Comparison of ENCODE assay signal across 8 mouse cellular contexts in genomic region chr7:35879755-35880304, GRCm38 (mm10).
DNase-seq lines count a peak whose midpoint lies in the region; ATAC-seq and TF ChIP-seq lines count a peak whose summit lies in the region.

No protein-coding gene starts in this region.

- no peak overlapping the region for H3K4me2 ChIP-seq in intestine, embryonic 15.5 days (replicated peaks)
- H3K4me2 ChIP-seq in limb, embryonic 11.5 days (ENCODE audit: low read depth, severe bottlenecking): no peak overlapping the region

- H3K9me3 ChIP-seq in heart, embryonic 10.5 days: no peaks in the 10 kb centered on the region
- H3K9me3 ChIP-seq in intestine, embryonic 15.5 days: no peaks in the 10 kb centered on the region
- H3K9me3 ChIP-seq in limb, embryonic 11.5 days (ENCODE audit: control insufficient read depth, low read length): no peaks in the 10 kb centered on the region

- WGBS in heart, adult 2 months: 48% methylated on average over 9 of the region's 9 CpGs
- 38% methylated on average over 8 of the region's 9 CpGs for WGBS in heart, embryonic 10.5 days
- 51% methylated on average over 9 of the region's 9 CpGs for WGBS in intestine, embryonic 15.5 days
- WGBS in limb, embryonic 11.5 days: 51% methylated on average over 9 of the region's 9 CpGs

- TF ChIP-seq CTCF in heart, adult 2 months (IDR thresholded peaks at IDR 0.05): peak; percentile 93
- TF ChIP-seq CTCF in testis, adult 2 months (IDR thresholded peaks at IDR 0.05; ENCODE audit: control insufficient read depth, insufficient read depth, insufficient replicate concordance, low read depth, low read length): peak; percentile 90

- intact Hi-C loops in heart, adult 2 months (cut with DNase I): loop anchor here (5.0 kb wide), 1 partner anchor 1477 kb away; no protein-coding TSS in a partner anchor

- H3K9ac ChIP-seq in heart, adult 2 months (ENCODE audit: low read depth, low read length): no peak overlapping the region
- no peak overlapping the region for H3K9ac ChIP-seq in intestine, embryonic 15.5 days
- no peak overlapping the region for H3K9ac ChIP-seq in limb, embryonic 11.5 days (ENCODE audit: low read length)

- no peak for TF ChIP-seq POLR2A in heart, adult 2 months (IDR thresholded peaks at IDR 0.05; ENCODE audit: insufficient read depth, low read depth, low read length)
- no peak for TF ChIP-seq POLR2A in testis, adult 2 months (IDR thresholded peaks at IDR 0.05; ENCODE audit: control insufficient read depth, low read depth, low read length)

- no peak for TF ChIP-seq EP300 in heart, adult 2 months (IDR thresholded peaks at IDR 0.05; ENCODE audit: insufficient read depth, low read depth, low read length)

- H3K4me1 ChIP-seq in heart, adult 2 months (ENCODE audit: control insufficient read depth, insufficient read depth, low read length): no peaks in the 10 kb centered on the region
- H3K4me1 ChIP-seq in heart, embryonic 10.5 days: no peaks in the 10 kb centered on the region
- 0 out of 2 replicates have a peak, but pooled peaks cover 2% of the 10 kb centered on the region for H3K4me1 ChIP-seq in intestine, embryonic 15.5 days (replicated peaks)
- no peaks in the 10 kb centered on the region for H3K4me1 ChIP-seq in limb, embryonic 11.5 days (ENCODE audit: control insufficient read depth, insufficient read depth, low read length)
- no peaks in the 10 kb centered on the region for H3K4me1 ChIP-seq in testis, adult 2 months (ENCODE audit: control insufficient read depth, insufficient read depth, low read length)

- ATAC-seq in intestine, embryonic 15.5 days: peak; percentile 51; the same call in 1 of the 2 replicates
- ATAC-seq in limb, embryonic 11.5 days (ENCODE audit: insufficient number of reproducible peaks, low FRiP score, low TSS enrichment, low read depth): no peak

- no peaks in the 10 kb centered on the region for H3K27me3 ChIP-seq in heart, adult 2 months (ENCODE audit: control insufficient read depth, insufficient read depth, low read length)
- no peaks in the 10 kb centered on the region for H3K27me3 ChIP-seq in heart, embryonic 10.5 days (ENCODE audit: insufficient read depth, poor library complexity, severe bottlenecking)
- H3K27me3 ChIP-seq in intestine, embryonic 15.5 days (replicated peaks): no peaks in the 10 kb centered on the region
- no peaks in the 10 kb centered on the region for H3K27me3 ChIP-seq in limb, embryonic 11.5 days (ENCODE audit: control insufficient read depth, insufficient read depth, low read length)
- no peaks in the 10 kb centered on the region for H3K27me3 ChIP-seq in testis, adult 2 months (ENCODE audit: control insufficient read depth, insufficient read depth, low read length)

- H3K4me3 ChIP-seq in heart, adult 2 months: no peak overlapping the region
- H3K4me3 ChIP-seq in heart, embryonic 10.5 days: no peak overlapping the region
- H3K4me3 ChIP-seq in intestine, embryonic 15.5 days (replicated peaks): no peak overlapping the region
- H3K4me3 ChIP-seq in limb, embryonic 11.5 days (ENCODE audit: low read depth, low read length): no peak overlapping the region
- no peak overlapping the region for H3K4me3 ChIP-seq in testis, adult 2 months (ENCODE audit: control insufficient read depth, low read depth, low read length)

- peak; percentile 43 to 67 for DNase-seq in heart, adult 2 months
- no peak for DNase-seq in heart, embryonic 10.5 days (ENCODE audit: low spot score)
- DNase-seq in cerebellum, postnatal 14 days: peak; percentile 75 to 83
- peak; percentile 59 to 72 for DNase-seq in frontal cortex, postnatal 25 days (ENCODE audit: low spot score in 2 of 2)
- DNase-seq in limb, embryonic 11.5 days (ENCODE audit: low spot score): peak; percentile 91
- DNase-seq in naive thymus-derived CD4-positive, alpha-beta T cell, adult 2 months (ENCODE audit: low read depth): peak; percentile 7

- H3K79me2 ChIP-seq in heart, adult 2 months (replicated peaks; ENCODE audit: control insufficient read depth, insufficient read depth, low read length): no peaks in the 10 kb centered on the region

- H3K36me3 ChIP-seq in heart, adult 2 months (ENCODE audit: control insufficient read depth, insufficient read depth, low read length): no peaks in the 10 kb centered on the region
- no peaks in the 10 kb centered on the region for H3K36me3 ChIP-seq in heart, embryonic 10.5 days
- no peaks in the 10 kb centered on the region for H3K36me3 ChIP-seq in intestine, embryonic 15.5 days
- H3K36me3 ChIP-seq in limb, embryonic 11.5 days (ENCODE audit: control insufficient read depth, insufficient read depth, low read length): no peaks in the 10 kb centered on the region
- no peaks in the 10 kb centered on the region for H3K36me3 ChIP-seq in testis, adult 2 months (ENCODE audit: control insufficient read depth, insufficient read depth, low read length)

- no peak overlapping the region for H3K27ac ChIP-seq in heart, adult 2 months
- no peak overlapping the region for H3K27ac ChIP-seq in heart, embryonic 10.5 days
- H3K27ac ChIP-seq in intestine, embryonic 15.5 days: no peak overlapping the region
- no peak overlapping the region for H3K27ac ChIP-seq in limb, embryonic 11.5 days (replicated peaks; ENCODE audit: low read depth, low read length)
- no peak overlapping the region for H3K27ac ChIP-seq in testis, adult 2 months (ENCODE audit: control insufficient read depth, insufficient read depth, low read depth, low read length)
